Mouse (Mus musculus) hindbrain, embryonic 15.5 days (tissue): Measurements from ENCODE around the gene Scap. TPM values are rescaled to one million over a fixed set of nuclear protein-coding genes. Genes with fewer than 3 reads are reported as not detected.

Source experiments
- ATAC-seq: fragments of 200-750 bp; cut with Nextera tagmentation; 2 replicates; pipeline ENCODE4 v1.8.0; 2017; ENCODE audit warnings: low read depth, moderate number of reproducible peaks, moderate TSS enrichment; ENCODE audit not compliant: low FRiP score
- H3K27ac ChIP-seq: fragments of 300-500 bp; sonication (generic); replicated peaks from 2 replicates; pipeline ENCODE4 v1.5.1; 2015; ENCODE audit warnings: mild to moderate bottlenecking, inconsistent platforms
- H3K27me3 ChIP-seq: fragments of 300-500 bp; sonication (generic); 2 replicates; pipeline ENCODE4 v1.6.1; 2015; ENCODE audit warnings: control low read depth, inconsistent platforms
- H3K36me3 ChIP-seq: fragments of 300-500 bp; sonication (generic); 2 replicates; pipeline ENCODE4 v1.6.1; 2015; ENCODE audit warnings: control low read depth, inconsistent platforms
- H3K4me1 ChIP-seq: fragments of 300-500 bp; sonication (generic); replicated peaks from 2 replicates; pipeline ENCODE4 v1.6.1; 2015; ENCODE audit warnings: control low read depth, inconsistent platforms
- H3K4me2 ChIP-seq: fragments of 300-500 bp; sonication (generic); 2 replicates; pipeline ENCODE4 v1.6.1; 2015; ENCODE audit warnings: moderate library complexity, mild to moderate bottlenecking, inconsistent platforms
- H3K4me3 ChIP-seq: fragments of 300-500 bp; sonication (generic); 2 replicates; pipeline ENCODE4 v1.5.1; 2015; ENCODE audit warnings: mild to moderate bottlenecking, inconsistent platforms
- H3K9ac ChIP-seq: fragments of 300-500 bp; sonication (generic); 2 replicates; pipeline ENCODE4 v1.6.1; 2015; ENCODE audit warnings: inconsistent platforms
- H3K9me3 ChIP-seq: fragments of 300-500 bp; sonication (generic); 2 replicates; pipeline ENCODE4 v1.6.1; 2016; ENCODE audit warnings: control low read depth, inconsistent platforms
- WGBS: fragments of 180-500 bp; shearing (Covaris S2); methylation state at CpG from one replicate; pipeline ENCODE4 v1.1.7; 2015; 5-methylcytosine and 5-hydroxymethylcytosine counted together
- polyA plus RNA-seq: library from polyadenylated mRNA; unstranded; fragments of >200 nt; fragmentation: Nextera tagmentation; extraction: Ambion mirVana; gene quantifications from 2 replicates; pipeline ENCODE4 v1.2.1, GENCODE M21; 2015

The Scap gene
- polyA plus RNA-seq, result 60.6 and 63.3 TPM in 2 replicates

DNA sequence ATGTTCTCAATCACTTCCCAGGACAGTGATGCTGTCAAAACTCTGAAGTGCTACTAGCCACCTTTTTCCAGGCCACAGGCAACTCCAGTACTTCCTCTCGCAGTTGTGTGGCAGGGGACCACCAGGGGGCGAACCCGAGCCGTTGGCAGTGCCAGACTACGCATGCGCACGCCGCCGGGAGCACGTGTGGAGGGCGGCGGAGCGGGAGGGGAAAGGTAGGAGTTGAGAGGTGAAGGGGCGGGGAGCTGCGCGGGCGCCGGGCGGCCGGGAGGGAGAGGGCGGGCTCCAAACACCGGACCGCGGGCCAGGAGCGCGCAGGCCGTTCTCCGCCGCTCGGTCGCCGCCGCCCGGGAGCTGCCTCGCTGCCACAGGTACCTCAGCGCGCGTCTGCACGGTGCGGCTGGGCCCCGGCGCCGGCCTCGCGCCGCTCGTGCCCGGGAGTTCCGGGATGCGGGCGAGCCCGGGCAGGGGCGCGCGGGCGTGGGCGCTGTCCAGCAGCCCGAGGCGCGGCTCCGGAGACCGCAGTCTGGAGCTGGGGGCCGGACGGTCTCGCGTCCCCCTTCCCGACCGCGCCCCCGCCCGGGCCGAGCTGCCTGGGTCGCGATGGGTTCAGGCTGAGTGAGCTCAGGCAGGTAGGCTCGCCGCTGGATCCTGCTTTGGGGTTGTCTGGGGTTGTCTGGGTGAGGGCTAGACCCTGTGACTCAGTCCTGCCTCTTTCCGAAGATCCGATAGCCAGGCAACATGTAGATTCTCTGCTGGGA is at the start of gene Scap:
TSS of gene Scap (plus strand) at position 154 of the 761 bp plus-strand sequence.
- no peaks in the 10 kb centered on the region for H3K27me3 ChIP-seq
- 0% methylated on average over 59 of the region's 78 CpGs for WGBS
- H3K4me1 ChIP-seq, result peaks cover 23% of the 10 kb centered on the region
- H3K27ac ChIP-seq, result peak within 1 kb of the TSS; percentile 68
- H3K4me2 ChIP-seq, result peak within 1 kb of the TSS; percentile 76
- peak; percentile 89 for ATAC-seq
- peak within 1 kb of the TSS; percentile 92 for H3K4me3 ChIP-seq
- H3K9me3 ChIP-seq, result no peaks in the 10 kb centered on the region
- H3K36me3 ChIP-seq, result no peaks in the 10 kb centered on the region
- peak within 1 kb of the TSS; percentile 71 for H3K9ac ChIP-seq

DNA sequence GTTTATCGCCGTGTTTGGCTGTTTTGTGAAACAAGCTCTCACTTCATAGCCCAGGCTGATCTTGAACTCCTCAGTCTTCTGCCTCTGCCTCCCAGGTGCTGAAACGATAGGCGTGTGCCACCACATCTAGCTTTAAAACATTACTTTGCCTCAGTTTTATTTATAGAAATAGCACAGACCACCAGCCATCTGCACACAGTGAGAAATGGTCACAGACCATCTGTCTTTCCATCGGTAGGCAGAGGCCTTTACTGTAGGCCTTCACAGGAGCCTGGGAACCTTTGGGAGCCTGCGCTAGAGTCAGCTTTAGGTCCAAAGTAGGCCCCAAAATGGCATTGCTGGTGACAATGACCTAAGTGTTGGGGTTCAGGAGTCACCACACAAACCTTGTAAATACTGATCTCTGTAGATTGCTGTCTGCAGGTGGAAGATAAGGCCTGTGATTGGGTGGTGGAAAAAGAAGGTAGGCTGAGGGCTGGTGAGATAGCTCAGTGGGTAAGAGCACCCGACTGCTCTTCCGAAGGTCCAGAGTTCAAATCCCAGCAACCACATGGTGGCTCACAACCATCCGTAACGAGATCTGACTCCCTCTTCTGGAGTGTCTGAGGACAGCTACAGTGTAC is 48.9 kb upstream of the Scap start:
- no peaks in the 10 kb centered on the region for H3K9me3 ChIP-seq
- no peaks in the 10 kb centered on the region for H3K36me3 ChIP-seq
- no peak for ATAC-seq
- no peak overlapping the region for H3K27ac ChIP-seq
- peaks cover 6% of the 10 kb centered on the region for H3K4me1 ChIP-seq
- no peaks in the 10 kb centered on the region for H3K27me3 ChIP-seq
- H3K4me2 ChIP-seq, result no peak overlapping the region
- H3K9ac ChIP-seq, result no peak overlapping the region
- 93% methylated on average over 10 of the region's 10 CpGs for WGBS
- H3K4me3 ChIP-seq, result no peak overlapping the region

DNA sequence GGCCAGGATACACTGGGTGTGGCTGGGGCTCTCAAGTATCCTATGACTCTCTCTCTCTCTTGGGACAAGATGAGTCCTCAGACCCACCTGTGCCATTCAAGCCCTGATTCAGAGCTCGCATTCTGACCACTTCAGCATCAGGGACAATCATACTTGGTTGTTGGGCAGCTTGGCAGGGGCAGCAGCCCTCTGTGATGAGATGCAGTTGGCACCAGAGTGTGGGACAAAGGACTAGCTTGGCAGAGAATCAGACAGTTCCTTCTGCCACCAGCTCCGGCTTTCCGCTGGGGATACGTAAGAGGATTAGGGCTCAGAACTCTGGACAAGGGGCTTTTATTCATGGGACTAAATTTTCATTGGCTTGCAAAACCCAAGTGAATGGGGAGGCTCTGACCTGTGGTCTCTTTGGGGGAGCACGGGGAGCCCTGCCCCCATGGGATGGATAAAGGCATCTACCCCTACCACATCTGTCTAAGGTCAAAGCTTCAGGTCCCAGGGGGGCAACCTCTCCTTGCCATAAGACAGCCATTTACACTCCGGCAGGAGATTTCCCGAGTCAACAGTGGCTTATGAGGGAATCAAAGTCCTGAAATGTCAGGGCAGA is 45.7 kb upstream of the Scap start:
- no peak overlapping the region for H3K4me3 ChIP-seq
- 48% methylated on average over 7 of the region's 7 CpGs for WGBS
- ATAC-seq, result peak; percentile 86
- peak overlapping the region; percentile 67 for H3K27ac ChIP-seq
- H3K9me3 ChIP-seq, result no peaks in the 10 kb centered on the region
- no peaks in the 10 kb centered on the region for H3K36me3 ChIP-seq
- H3K4me2 ChIP-seq, result no peak overlapping the region
- H3K27me3 ChIP-seq, result no peaks in the 10 kb centered on the region
- H3K9ac ChIP-seq, result no peak overlapping the region
- H3K4me1 ChIP-seq, result peaks cover 6% of the 10 kb centered on the region

DNA sequence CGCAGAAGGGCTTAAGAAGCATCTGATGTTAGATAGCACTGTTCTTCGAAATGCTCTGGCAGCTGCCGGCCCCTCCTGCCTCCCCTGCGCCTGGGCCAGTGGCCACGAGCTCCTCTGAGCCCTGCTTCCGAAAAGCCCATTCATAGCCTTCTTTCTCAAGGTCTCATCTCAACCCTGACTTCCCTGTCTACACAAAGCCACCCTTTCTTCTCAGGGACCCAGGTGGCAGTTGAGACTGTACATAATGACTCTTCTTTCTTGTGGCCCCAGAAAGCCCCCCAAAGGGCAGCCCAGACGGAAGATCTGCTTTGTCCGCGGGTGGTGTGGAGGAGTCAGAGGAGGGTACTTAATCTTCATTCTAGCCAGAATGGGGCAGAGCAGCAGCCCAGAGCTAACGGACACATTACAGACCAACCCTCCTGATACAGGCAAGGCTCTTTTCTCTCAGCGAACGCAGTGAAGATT is 39.8 kb upstream of the Scap start:
- H3K27me3 ChIP-seq, result no peaks in the 10 kb centered on the region
- peak; percentile 49; the same call in 1 of the 2 replicates for ATAC-seq
- no peaks in the 10 kb centered on the region for H3K36me3 ChIP-seq
- H3K9me3 ChIP-seq, result no peaks in the 10 kb centered on the region
- no peak overlapping the region for H3K4me3 ChIP-seq
- 42% methylated on average over 12 of the region's 12 CpGs for WGBS
- peaks cover 7% of the 10 kb centered on the region for H3K4me1 ChIP-seq
- no peak overlapping the region for H3K9ac ChIP-seq
- H3K4me2 ChIP-seq, result no peak overlapping the region; the same call in 1 of the 2 replicates
- H3K27ac ChIP-seq, result peak overlapping the region; percentile 61; the same call in 1 of the 2 replicates

DNA sequence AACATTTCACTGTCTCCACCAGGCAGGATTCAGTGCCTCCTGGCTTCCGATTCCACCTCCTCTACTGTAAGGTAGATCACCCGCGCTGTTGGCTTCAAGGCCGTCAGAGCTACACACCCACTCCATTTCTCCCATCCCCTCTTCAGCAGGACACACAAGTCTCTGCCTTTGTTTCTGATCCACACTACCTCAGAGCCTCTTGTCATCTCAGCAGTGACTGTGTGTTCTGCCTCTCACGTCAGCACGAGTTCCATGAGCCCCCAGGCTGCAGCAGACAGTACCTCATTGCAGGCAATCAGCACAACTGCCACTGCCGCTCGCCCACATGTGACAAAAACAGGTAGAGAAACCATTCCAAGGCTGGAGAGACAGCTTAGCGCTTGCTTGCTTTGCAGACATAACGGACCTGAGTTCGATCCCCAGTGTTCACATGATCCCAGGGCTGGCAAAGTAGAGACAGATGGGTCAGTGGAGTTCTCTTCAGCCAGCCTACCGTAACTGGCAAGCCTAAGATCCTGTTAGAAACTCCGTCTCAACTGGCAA is 39.1 kb upstream of the Scap start:
- Histone ChIP-seq H3K27me3 (no peaks in the 10 kb centered on the region), H3K4me3 (no peak overlapping the region), H3K27ac (peak overlapping the region; percentile 61), H3K4me1 (peaks cover 7% of the 10 kb centered on the region), H3K4me2 (no peak overlapping the region), H3K9me3 (no peaks in the 10 kb centered on the region), H3K9ac (no peak overlapping the region), H3K36me3 (no peaks in the 10 kb centered on the region)
- WGBS, result 80% methylated on average over 13 of the region's 13 CpGs
- ATAC-seq, result no peak

DNA sequence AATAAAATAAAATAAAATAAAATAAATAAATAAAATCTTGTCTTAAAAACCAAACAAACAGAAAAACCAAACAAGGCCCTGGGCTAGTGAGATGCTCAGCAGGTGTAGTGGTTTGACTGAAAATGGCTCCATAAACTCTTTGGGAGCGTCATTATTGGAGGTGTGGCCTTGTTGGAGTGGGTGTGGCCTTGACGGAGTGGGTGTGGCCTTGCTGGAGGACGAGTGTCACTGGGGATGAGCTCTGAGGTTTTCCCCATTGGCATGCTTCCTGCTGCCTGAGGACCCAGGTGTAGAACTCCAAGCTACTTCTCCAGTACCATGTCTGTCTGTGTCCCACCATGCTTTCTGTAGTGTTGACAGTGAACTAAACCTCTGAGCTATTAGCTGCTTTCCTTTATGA is 38.3 kb upstream of the Scap start:
- H3K27ac ChIP-seq, result no peak overlapping the region
- ATAC-seq, result no peak
- no peak overlapping the region for H3K9ac ChIP-seq
- no peaks in the 10 kb centered on the region for H3K27me3 ChIP-seq
- no peaks in the 10 kb centered on the region for H3K9me3 ChIP-seq
- WGBS, result 61% methylated on average over 3 of the region's 3 CpGs
- no peak overlapping the region for H3K4me3 ChIP-seq
- peaks cover 7% of the 10 kb centered on the region for H3K4me1 ChIP-seq
- no peak overlapping the region for H3K4me2 ChIP-seq
- H3K36me3 ChIP-seq, result no peaks in the 10 kb centered on the region

DNA sequence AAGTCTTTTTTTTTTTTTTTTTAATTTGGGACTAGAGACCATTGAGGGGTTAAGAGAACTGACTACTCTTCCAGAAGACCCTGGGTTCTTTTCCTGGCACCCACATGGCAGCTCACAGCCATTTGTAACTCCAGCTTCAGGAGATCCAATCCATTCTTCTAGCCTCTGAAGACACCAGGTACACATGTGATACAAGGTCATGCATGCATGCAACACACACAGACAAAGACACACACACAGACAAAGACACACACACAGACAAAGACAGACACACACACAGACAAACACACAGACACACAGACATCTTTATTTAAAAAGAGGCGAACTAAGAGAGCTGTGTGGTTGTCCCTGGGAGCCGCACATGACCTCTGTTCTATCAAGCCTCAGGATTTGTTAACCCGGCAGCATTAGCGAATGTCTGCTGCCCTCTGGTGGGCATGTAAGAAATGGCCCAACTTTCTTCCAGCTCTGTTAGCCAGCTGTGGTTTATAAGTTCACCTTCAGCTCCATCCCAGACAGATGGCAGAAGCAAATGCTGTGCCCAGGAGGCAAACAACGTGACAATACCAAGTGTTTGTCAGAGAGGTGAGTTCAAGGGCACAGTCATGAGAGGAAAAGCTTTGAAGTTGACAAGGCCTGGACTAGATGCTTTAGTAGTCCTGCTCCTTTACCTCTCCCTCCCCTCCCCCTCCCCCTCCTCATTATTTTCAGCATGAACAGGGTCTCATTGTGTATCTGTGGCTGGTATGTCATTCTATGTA is 36.0 kb upstream of the Scap start:
- no peak overlapping the region for H3K9ac ChIP-seq
- ATAC-seq, result peak; percentile 81
- peaks cover 7% of the 10 kb centered on the region for H3K4me1 ChIP-seq
- no peaks in the 10 kb centered on the region for H3K9me3 ChIP-seq
- H3K4me3 ChIP-seq, result no peak overlapping the region
- no peak overlapping the region for H3K4me2 ChIP-seq
- 2% methylated on average over 5 of the region's 5 CpGs for WGBS
- 0 out of 2 replicates have a peak overlapping the region, but pooled peaks have one; percentile 45 for H3K27ac ChIP-seq
- H3K27me3 ChIP-seq, result no peaks in the 10 kb centered on the region
- no peaks in the 10 kb centered on the region for H3K36me3 ChIP-seq

DNA sequence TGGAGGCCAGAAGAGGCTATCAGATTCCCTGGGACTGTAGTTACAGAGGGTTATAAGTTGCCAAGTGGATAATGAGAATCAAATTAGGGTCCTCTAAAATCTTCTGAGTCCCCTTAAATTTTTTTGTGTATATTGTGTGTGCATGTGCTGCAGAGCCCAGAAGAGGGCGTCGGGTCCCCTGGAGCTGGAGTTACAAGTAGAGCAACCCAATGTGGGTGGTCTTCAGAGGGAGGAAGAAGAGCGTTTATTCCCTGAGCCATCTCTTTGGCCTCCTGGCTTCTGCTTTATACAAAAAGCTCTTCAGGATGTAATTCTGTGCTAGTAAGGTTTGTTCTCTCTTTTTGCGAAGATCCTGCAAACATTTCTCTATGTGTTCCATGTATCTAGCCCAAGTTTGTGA is 28.6 kb upstream of the Scap start:
- ATAC-seq, result no peak

DNA sequence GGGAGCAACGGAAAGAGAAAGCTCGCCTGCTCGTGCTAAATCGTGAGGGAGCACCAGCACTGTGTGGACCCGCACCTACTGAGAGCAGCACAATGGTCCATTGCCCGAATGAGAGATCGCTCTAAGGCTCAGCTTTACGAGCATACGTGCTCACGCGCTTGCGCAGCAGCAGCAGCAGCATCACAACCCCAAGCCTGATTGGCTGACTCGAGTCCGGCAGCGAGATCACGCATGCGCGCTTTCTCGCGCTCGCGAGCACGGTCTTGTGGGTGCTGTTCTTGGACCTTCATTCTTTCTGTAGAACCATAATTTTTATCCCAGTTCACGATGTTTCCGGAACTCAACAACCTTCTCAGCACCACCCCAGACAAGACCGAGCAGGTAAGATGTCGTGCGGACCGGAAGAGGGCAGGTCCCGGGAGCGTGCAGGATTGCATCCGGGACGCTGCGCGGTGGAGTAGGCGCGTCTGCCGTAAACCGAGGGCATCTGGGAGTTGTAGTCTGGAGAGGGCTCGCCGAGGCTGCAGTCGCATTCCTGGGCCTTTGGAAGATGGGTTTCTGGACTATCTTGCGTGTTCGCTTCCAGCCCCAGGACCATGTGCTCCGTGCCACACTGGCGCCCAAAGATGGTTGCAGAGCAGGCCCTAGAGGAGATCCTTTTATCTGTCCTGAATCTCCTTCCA is 28.0 kb upstream of the Scap start, which contains the start of gene Elp6:
TSS of gene Elp6 (plus strand) at position 205 of the 683 bp plus-strand sequence.
- peak within 1 kb of the TSS; percentile 97 for H3K27ac ChIP-seq
- peak; percentile 98 for ATAC-seq
- WGBS, result under 1% methylated on average over 46 of the region's 46 CpGs
- peak within 1 kb of the TSS; percentile 59 for H3K9ac ChIP-seq
- peak within 1 kb of the TSS; percentile 72 for H3K4me2 ChIP-seq
- H3K36me3 ChIP-seq, result peaks cover 7% of the 10 kb centered on the region
- H3K4me1 ChIP-seq, result peaks cover 9% of the 10 kb centered on the region
- peak within 1 kb of the TSS; percentile 58 for H3K4me3 ChIP-seq
- H3K9me3 ChIP-seq, result no peaks in the 10 kb centered on the region
- H3K27me3 ChIP-seq, result no peaks in the 10 kb centered on the region

More for the DNA sequence above, 28.6 kb upstream of the Scap start:
- H3K27ac ChIP-seq, result peak overlapping the region; percentile 97
- peak overlapping the region; percentile 72 for H3K4me2 ChIP-seq
- no peaks in the 10 kb centered on the region for H3K27me3 ChIP-seq
- peaks cover 2% of the 10 kb centered on the region; the same call in 1 of the 2 replicates for H3K36me3 ChIP-seq
- 3% methylated on average over 4 of the region's 4 CpGs for WGBS
- peak overlapping the region; percentile 59 for H3K9ac ChIP-seq
- peak overlapping the region; percentile 58 for H3K4me3 ChIP-seq
- H3K4me1 ChIP-seq, result peaks cover 9% of the 10 kb centered on the region
- no peaks in the 10 kb centered on the region for H3K9me3 ChIP-seq

DNA sequence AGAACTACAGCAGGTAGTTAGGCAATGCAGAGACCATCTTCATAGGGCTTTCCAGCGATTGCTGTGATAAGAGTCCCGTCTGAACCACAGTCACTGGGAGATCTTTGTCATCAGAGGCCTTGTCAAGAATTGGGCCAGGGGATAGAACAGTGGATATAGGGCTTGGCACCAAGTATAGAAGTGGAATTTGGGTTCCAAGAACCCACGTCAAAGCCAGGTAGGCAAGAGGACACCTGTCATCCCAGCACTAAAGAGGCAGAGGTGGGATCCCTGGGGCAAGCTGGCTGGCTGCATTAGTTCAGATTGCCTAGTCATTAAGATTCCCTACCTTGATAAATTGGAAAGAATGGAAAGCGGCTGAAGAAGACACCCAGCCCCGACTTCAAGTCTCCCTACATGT is 26.7 kb upstream of the Scap start:
- H3K9me3 ChIP-seq, result no peaks in the 10 kb centered on the region
- ATAC-seq, result no peak
- peaks cover 9% of the 10 kb centered on the region for H3K4me1 ChIP-seq
- no peak overlapping the region for H3K9ac ChIP-seq
- 96% methylated on average over 5 of the region's 5 CpGs for WGBS
- no peak overlapping the region for H3K27ac ChIP-seq
- no peaks in the 10 kb centered on the region for H3K27me3 ChIP-seq
- peak overlapping the region; percentile 72 for H3K4me2 ChIP-seq
- H3K36me3 ChIP-seq, result peaks cover 18% of the 10 kb centered on the region
- peak overlapping the region; percentile 58; the same call in 1 of the 2 replicates for H3K4me3 ChIP-seq

DNA sequence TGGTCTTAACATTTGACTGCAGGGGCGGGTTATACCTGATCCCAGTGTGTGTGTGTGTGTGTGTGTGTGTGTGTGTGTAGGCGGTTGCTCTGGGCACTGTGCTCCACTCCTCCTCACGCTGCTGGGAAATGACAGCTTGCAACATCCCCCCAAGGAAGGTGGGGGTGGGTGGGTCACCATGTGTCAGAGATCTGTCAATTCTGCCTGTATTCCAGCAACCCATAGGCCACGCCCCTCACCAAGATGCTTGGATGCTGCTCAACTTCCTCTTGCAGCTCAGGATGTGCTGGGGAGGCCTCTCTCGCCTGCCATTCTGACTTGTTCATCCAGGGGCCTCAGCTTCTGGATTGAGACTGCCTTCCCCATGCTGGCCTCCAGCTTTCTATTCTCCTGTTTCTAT is 18.4 kb upstream of the Scap start:
- Histone ChIP-seq H3K4me3 (no peak overlapping the region), H3K27ac (no peak overlapping the region), H3K36me3 (peaks cover 52% of the 10 kb centered on the region), H3K9ac (no peak overlapping the region), H3K9me3 (no peaks in the 10 kb centered on the region), H3K4me2 (no peak overlapping the region), H3K4me1 (no peaks in the 10 kb centered on the region), H3K27me3 (no peaks in the 10 kb centered on the region)
- WGBS, result 89% methylated on average over 5 of the region's 5 CpGs
- ATAC-seq, result no peak
